Mouse (Mus musculus) cortical plate, adult 2 months (tissue): Measurements from ENCODE around the gene Grb7.

Source experiments
- CTCF ChIP-seq: fragments of 200-500 bp; IDR thresholded peaks from 2 replicates; pipeline ENCODE4 v1.5.1; 2011; ENCODE audit warnings: mild to moderate bottlenecking, control low read depth, low read length; ENCODE audit not compliant: insufficient read depth; ENCODE audit errors: extremely low read depth
- POLR2A ChIP-seq: fragments of 200-500 bp; IDR thresholded peaks from 2 replicates; pipeline ENCODE4 v1.6.1; 2011; ENCODE audit warnings: mild to moderate bottlenecking, low read length, control low read depth; ENCODE audit not compliant: insufficient read depth; ENCODE audit errors: extremely low read depth

DNA sequence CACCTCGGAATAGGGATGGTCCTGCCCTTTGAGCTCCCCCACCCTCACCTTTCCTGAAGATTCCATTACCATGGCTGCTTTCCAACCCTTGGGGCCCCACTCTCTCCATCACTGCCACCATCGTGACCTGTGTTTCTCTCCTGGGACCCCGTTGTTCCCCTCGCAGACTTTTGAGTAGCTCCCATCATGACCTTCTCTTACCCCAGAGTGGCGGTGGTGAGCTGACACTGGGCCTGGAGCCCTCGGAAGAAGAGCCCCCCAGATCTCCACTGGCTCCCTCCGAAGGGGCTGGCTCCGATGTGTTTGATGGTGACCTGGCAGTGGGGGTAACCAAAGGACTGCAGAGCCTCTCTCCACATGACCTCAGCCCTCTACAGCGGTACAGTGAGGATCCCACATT lies 10.5 kb upstream of the Grb7 start:
- TF ChIP-seq POLR2A (no peak), CTCF (no peak)
